Mouse (Mus musculus) layer of hippocampus, adult 11-12 months (tissue): ENCODE data around the gene Nup210.
A peak's percentile ranks its signal among the peaks of the same experiment; 100 is the strongest.
"Not testable (repeated sequence)": the region's sequence is repeated elsewhere in the genome, so short reads cannot be mapped to it uniquely, and the experiment has no call there.

Source experiments
- DNase-seq: peaks from one replicate; pipeline ENCODE4 v3.0.0; 2022; ENCODE audit warnings: low spot score

The Nup210 gene

DNA sequence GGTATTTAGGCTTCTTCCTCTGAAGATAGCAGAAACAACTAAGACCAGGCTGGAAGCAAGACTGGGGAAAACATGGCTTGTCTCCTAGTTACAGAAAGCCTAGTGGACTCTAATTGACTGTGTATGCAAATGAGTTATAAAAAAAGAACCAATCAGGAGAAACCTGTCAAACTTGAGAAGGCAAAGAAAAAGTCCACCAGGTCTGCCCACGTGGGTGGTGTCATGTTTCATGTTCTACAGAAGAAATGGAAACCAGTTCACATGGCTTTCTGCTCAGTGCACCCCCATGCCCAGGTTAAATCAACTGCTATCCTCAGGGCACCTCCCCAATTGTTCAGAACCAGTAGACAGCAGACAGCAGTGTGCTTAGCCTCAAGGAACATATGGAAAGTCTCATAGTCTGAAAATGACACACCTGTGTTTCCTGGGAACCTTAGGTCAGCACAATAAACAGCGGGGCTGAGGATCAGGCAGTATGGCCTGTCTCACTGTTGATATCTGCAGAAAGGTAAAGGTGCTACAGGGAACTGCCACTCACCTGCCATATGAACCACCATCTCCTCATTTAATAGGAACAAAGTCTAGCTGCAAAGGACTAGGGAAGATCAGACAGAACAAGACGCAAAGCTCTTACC, 11.7 kb downstream of the Nup210 start:
- no peak for DNase-seq

DNA sequence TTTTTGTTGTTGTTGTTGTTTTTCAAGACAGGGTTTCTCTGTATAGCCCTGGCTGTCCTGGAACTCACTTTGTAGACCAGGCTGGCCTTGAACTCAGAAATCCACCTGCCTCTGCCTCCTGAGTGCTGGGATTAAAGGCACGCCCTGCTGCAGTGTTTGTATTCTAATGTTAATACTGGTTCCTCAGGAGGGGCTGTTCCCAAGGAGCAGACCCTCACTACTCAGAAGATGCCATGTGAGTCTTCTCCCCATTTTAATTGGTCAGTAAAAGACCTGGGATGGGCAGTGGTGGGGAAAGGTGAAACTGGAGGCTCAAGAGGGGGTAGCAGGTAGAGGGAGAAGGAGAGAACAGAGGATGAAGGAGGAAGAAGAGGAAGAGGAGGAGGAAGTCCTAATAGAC, 13.2 kb downstream of the Nup210 start:
- not testable (repeated sequence) for DNase-seq

DNA sequence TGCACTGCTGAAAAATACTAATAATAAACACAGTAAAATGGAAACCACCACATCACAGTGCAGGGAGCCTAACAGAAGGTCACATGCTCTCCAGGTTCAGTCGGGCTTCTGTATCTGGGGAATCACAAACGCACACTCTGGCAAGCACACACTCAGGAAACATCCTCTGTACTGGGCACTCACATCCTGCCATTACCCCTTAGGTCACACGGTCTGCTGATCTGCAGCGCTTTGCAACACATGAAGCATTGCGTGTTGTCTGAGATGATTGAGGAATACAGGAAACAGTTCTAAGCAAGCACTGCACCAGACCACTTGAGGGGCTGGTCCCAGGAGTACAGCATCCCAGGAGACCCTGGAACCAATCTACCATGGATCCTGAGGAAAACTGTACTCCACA, 16.0 kb downstream of the Nup210 start:
- no peak for DNase-seq

GRCm38 (mm10) chr6:91097879-91098278, 18.8 kb downstream of the Nup210 start:
- DNase-seq: no peak

DNA sequence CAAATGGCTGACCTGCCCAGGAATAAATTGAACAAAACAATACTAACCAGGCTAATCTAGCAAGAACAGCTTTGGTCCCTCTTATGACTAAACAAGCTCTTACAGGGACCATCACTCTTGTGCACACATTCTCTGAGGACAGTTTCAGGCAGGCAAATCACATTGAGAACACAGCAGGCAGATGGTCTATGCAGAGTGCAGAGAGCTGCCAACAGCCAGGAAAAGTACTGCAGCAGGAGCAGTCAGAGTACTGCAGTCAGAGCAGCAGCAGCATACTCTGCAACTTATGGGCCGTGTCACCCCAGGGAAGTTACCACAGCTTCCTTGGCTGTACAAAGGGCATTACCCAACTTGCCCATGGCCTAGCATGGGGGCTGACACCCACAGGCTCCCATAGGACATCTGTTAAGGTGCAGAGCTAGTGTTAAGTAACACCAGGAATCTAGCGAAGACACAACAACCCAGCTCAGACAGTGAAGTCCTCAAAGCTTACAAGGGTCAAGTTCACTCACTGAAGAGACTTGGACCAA, 21.5 kb downstream of the Nup210 start:
- peak; percentile 58 for DNase-seq

DNA sequence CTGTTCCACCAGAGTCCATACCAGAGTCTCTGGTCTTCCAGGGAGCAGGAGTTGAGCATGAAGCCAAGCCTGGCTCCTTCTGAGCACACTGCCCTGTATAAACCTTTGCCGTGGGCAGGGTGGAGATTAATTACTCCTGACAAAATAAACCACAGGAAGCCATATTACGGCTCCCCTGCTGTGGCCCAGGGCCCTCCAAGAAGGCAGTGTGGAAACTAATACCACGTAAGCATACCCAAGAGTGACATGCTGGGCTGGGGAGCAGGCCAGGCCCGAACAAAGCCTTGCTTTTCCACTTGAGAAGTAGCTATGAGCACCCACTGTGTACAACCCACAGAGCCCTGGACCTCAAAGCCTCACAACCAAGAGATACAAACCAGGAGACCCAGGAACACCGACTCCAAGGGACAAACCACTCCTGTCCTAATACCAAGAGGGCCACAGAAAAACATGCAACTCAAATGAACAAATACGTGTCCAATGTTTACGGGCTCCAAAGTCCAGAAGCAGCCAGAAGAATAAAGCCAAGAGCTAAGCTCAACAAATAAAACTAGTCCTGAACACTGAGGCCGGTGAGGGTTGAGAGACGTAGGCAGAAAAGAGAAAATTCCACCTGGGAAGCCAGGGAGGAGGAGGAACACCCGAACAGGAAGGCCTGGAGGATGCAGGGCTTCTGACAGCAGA, 24.3 kb downstream of the Nup210 start:
- DNase-seq: no peak

GRCm38 (mm10) chr6:91085114-91085892, 31.3 kb downstream of the Nup210 start:
- DNase-seq: no peak

DNA sequence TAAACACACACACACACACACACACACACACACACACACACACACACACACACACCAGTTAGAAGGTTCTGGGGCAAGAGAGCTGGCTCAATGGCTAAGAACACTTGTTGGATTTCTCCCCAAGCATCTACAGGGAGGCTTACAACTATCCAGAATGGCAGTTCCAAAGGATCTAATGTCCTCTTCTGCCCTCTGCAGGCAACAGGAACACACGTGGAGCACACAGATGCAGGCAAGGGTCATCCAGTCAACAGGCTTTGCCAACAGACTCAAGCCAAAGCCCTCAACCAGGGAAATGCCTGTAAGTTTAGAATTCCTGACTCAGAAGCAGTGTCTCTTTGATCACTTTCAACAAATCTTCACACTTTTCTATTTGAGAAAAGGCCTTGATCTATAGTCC, 36.6 kb downstream of the Nup210 start:
- no peak for DNase-seq

- DNase-seq: peak; percentile 73
Measured at GRCm38 (mm10) chr6:91076249-91076648, 40.4 kb downstream of the Nup210 start.

GRCm38 (mm10) chr6:91068511-91068910, 48.1 kb downstream of the Nup210 start:
- no peak for DNase-seq

- no peak for DNase-seq
Measured at GRCm38 (mm10) chr6:91067048-91067447, 49.6 kb downstream of the Nup210 start.

DNA sequence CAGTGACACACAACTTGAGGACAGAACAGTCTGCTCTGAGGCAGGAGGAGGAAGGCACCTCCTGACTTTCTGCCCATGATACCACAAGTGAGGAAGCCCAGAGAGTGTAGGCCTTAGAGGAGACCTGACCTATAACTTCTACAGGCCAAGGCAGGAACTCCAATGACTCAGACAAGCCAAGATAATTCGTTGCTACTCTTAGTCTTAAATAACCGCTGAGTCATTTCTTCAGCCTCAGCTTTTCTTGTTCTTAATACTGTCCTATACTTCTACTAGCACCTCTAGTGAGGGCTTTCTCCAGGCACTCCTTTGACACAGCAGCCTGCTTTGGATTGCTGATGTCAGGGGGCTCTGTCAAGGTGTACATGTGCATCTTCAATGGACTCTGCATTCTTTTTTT, 55.3 kb downstream of the Nup210 start:
- DNase-seq: no peak

- peak; percentile 50 for DNase-seq
Measured at GRCm38 (mm10) chr6:91059711-91060110, 56.9 kb downstream of the Nup210 start.

GRCm38 (mm10) chr6:91057989-91058388, 58.6 kb downstream of the Nup210 start:
- DNase-seq: no peak

DNA sequence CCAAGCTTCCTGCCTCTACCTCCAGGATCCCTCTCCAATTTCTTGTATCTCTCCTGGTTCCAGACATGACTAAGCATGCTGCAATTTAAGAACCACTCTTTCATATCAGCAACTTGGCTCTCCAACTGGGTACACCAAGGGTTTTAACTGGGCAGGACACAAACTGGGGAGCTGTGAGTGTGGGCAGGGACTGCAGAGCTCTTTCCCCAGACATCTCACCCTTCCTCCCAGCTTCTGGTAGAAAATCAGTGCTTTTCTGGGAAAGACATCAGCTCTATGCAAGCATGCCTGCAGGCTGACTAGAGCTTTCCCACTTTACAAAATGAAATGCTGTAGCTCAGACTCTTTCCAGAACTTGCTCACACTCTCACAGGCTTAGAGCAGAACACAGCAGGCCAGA, 60.3 kb downstream of the Nup210 start:
- no peak for DNase-seq

GRCm38 (mm10) chr6:91052572-91052971, 64.1 kb downstream of the Nup210 start:
- DNase-seq: no peak

- DNase-seq: no peak
Measured at GRCm38 (mm10) chr6:91048019-91048418, 68.6 kb downstream of the Nup210 start.

- no peak for DNase-seq
Measured at GRCm38 (mm10) chr6:91047434-91047833, 69.2 kb downstream of the Nup210 start.

- DNase-seq: no peak
Measured at GRCm38 (mm10) chr6:91046184-91046583, 70.4 kb downstream of the Nup210 start.

- no peak for DNase-seq
Measured at GRCm38 (mm10) chr6:91044628-91045331, 71.8 kb downstream of the Nup210 start.

GRCm38 (mm10) chr6:91041287-91041686, 75.3 kb downstream of the Nup210 start:
- peak; percentile 56 for DNase-seq

DNA sequence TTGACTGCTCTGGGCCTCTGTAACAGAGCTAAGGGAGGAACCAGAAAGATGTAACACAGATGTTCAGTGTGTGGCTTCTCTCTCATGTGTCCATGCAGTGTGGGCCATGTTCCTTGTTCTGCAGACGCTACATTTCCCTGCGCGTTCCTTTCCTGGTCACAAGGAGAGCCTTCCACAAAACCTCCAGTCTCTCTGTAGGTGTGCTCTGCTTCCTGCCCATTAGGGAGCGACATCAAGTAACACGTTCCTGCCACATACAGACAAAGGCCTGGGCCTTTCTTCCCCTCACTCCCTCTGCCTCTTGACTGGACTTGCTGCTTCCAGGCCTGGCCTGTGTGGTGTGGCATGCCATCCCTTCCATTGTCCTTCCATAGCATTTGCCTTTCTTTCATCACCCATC, 88.4 kb downstream of the Nup210 start:
- DNase-seq: no peak
